Mouse (Mus musculus) lung, adult 2 months (tissue): ENCODE results near the gene Hspa2. TPM values are rescaled to one million over a fixed set of nuclear protein-coding genes. Genes with fewer than 3 reads are reported as not detected.
A peak's percentile ranks its signal among the peaks of the same experiment; 100 is the strongest.

Source experiments
- DNase-seq: peaks from one replicate; pipeline ENCODE4 v3.0.0; 2022
- H3K4me1 ChIP-seq: fragments of 200-500 bp; 2 replicates; pipeline ENCODE4 v1.6.1; 2011; ENCODE audit warnings: low read length; ENCODE audit not compliant: control insufficient read depth, insufficient read depth
- H3K4me3 ChIP-seq: fragments of 200-500 bp; replicated peaks from 2 replicates; pipeline ENCODE3; 2011; ENCODE audit warnings: low read depth, mild to moderate bottlenecking, control low read depth, low read length; ENCODE audit errors: extremely low read depth
- CTCF ChIP-seq: fragments of 200-500 bp; IDR thresholded peaks from 2 replicates; pipeline ENCODE4 v1.5.1; 2011; ENCODE audit warnings: mild to moderate bottlenecking, low read length, control low read depth; ENCODE audit not compliant: insufficient read depth
- POLR2A ChIP-seq: fragments of 200-500 bp; IDR thresholded peaks from 2 replicates; pipeline ENCODE4 v1.6.1; 2011; ENCODE audit warnings: low read depth, mild to moderate bottlenecking, control low read depth, low read length, borderline replicate concordance; ENCODE audit errors: extremely low read depth
- WGBS: fragments of 180-500 bp; shearing (Covaris S2); methylation state at CpG from one replicate; pipeline ENCODE4 v1.1.7; 2018; 5-methylcytosine and 5-hydroxymethylcytosine counted together
- polyA plus RNA-seq: library from polyadenylated mRNA; depleted of rRNA; stranded (reverse); fragments of >200 nt; gene quantifications from 2 replicates; pipeline ENCODE4 v1.2.3, GENCODE M21; 2012

Gene Hspa2
- polyA plus RNA-seq, 1 experiment, result 16.4 TPM

DNA sequence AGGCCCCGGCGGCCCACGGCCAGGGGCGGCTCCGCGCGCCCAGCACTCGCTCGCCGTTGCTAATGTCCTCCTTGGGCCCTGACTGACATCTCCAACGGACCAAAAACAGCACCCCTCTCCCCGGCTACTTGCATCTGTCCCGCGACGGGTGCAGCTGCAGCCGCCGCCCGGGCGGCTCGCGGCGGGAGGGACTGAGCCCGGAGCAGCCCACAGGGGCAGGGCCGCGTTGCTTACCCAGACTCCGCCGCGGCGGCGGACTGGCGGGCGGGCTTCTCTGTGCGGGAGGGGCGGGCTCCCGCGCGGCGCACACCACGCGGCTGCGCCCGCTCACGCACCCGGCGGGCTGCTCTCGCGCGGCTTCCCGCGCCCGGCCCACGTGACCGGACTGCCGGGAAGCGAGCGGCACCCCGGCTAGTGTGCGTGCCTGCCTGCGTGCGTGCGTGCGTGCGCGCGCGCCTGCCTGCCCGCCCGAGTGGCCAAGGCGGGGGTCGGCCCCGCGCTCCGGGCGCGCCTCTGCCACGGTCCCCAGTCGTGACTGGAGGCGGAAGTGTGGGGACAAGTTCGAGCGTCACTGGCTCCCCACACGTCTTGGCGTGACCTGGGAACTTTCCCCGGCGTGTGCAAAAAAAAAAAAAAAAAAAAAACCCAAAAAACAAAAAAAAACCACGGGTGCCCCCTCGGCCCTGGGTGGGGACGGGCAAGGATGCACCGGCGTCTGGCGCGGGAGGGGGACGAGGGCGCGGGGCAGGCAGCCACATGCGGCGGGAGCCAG lies 34.6 kb upstream of the Hspa2 start, which contains the start of gene Zbtb25:
Zbtb25 (minus strand) TSS at position 397 of the 772 bp plus-strand sequence.
- WGBS, result under 1% methylated on average over 94 of the region's 96 CpGs
- Histone ChIP-seq H3K4me1 (peaks cover 13% of the 10 kb centered on the region; the same call in 1 of the 2 replicates), H3K4me3 (peak within 1 kb of the TSS; percentile 89)
- peak; percentile 73 for DNase-seq
- TF ChIP-seq POLR2A (peak; percentile 46; the same call in 1 of the 2 replicates), CTCF (no peak)

DNA sequence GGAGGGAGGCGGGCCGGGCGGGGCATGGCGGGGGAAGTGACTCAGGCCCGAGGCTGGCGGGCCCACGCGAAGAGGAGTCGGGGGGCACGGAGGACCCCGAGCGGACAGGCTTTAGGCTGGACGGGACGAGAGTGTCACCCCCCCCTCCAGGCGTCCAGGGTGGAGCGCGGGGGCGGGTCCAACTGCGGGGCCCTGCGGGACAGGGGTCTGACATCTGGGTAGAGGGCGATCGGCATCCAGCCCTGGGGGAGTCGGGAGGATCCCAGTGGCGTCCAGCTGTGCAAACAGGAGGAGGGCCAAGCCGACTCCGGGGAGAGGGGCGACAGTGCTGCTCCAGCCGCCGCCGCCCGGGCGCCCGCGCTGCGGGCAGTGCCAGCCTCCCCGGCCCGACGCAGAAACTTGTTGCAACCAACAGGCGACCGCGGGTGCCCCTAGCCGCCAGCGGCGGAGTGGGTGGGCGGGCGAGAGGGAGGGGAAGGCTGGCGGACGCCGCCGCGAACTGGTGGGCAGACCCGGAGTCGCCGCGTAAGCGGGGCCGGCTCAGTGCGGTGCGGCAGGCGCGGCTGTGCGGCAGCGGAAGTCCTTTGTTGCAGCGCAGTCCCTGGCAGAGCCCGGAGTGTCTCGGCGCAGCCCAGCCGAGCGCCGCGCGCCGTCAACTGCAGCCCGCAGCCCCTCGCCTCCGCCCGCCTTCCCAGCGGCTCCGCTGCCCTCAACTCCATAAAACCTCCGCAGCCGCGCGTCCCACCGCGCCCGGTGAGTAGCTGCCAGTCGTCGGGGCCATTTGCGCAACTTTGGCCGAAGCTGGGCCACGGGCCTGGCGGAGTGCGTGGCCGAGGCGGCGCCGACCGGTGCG lies 33.8 kb upstream of the Hspa2 start, which contains the start of gene Zbtb1:
Zbtb1 (plus strand) TSS at position 289 of the 853 bp plus-strand sequence.
- TF ChIP-seq POLR2A (peak; percentile 66; the same call in 1 of the 2 replicates), CTCF (no peak)
- DNase-seq, result peak; percentile 82
- Histone ChIP-seq H3K4me1 (peaks cover 13% of the 10 kb centered on the region; the same call in 1 of the 2 replicates), H3K4me3 (peak within 1 kb of the TSS; percentile 89)
- under 1% methylated on average over 99 of the region's 99 CpGs for WGBS

DNA sequence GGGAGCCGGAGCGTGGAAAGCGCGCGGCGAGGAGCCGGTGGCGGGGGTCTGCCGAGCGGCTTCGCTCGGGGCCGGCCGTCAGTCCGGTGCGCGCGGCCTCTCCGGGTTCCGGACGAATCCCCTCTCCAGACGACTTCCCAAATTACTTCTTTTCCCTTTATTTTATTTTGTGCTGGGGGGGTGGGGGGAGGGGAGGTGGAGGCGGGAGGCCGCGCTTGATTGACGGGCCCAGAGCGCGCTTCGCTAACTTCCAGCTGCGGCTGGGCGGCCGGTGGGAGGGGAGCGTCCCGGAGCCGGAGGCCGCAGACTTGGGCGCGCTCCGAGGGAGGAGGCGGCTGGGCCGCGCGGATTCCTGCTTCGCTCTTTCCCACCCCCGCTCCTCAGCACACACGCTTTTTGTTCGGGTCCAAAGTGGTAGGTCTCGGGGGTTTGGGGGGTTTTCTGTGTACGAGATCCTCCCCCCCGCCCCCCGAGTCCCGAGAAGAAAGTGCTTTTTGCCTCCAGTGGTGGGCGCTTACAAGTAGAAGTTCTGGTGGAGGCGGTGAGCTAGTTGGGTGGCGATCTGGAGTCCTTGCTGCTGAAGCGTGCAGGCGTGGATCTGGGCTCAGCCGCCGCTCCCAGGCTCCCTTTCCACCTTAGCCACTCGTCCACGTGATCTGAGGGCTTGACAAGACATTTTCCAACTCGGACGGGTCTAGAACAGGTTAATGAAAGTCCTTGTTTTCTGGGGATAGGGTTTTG lies 33.0 kb upstream of the Hspa2 start:
- Histone ChIP-seq H3K4me3 (peak overlapping the region; percentile 89), H3K4me1 (peaks cover 13% of the 10 kb centered on the region; the same call in 1 of the 2 replicates)
- under 1% methylated on average over 63 of the region's 63 CpGs for WGBS
- TF ChIP-seq CTCF (no peak), POLR2A (0 out of 2 replicates have a peak, but pooled peaks have one; percentile 1)
- peak; percentile 77 for DNase-seq

DNA sequence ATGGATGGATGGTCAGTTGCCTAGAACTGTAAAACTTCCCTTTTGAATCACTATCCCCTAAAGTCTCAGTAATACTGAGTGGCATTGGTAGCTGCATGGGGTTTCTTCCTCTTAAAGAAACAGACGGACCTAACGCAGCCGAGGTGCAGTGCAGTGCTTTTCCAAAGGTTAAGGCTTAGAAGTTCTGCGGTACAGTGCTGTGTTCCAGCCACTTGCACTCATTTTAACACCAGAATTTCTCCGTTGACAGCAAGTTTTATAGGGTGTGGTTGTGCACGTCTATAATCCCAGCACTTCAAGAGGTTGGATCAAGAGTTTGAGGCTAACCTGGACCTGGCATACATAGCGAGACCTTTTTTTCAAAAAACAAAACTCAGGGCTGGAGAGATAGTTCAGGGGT lies 31.9 kb upstream of the Hspa2 start:
- H3K4me3 ChIP-seq, result no peak overlapping the region
- H3K4me1 ChIP-seq, result peaks cover 19% of the 10 kb centered on the region; the same call in 1 of the 2 replicates
- TF ChIP-seq POLR2A (no peak), CTCF (no peak)
- 39% methylated on average over 7 of the region's 7 CpGs for WGBS
- no peak for DNase-seq

DNA sequence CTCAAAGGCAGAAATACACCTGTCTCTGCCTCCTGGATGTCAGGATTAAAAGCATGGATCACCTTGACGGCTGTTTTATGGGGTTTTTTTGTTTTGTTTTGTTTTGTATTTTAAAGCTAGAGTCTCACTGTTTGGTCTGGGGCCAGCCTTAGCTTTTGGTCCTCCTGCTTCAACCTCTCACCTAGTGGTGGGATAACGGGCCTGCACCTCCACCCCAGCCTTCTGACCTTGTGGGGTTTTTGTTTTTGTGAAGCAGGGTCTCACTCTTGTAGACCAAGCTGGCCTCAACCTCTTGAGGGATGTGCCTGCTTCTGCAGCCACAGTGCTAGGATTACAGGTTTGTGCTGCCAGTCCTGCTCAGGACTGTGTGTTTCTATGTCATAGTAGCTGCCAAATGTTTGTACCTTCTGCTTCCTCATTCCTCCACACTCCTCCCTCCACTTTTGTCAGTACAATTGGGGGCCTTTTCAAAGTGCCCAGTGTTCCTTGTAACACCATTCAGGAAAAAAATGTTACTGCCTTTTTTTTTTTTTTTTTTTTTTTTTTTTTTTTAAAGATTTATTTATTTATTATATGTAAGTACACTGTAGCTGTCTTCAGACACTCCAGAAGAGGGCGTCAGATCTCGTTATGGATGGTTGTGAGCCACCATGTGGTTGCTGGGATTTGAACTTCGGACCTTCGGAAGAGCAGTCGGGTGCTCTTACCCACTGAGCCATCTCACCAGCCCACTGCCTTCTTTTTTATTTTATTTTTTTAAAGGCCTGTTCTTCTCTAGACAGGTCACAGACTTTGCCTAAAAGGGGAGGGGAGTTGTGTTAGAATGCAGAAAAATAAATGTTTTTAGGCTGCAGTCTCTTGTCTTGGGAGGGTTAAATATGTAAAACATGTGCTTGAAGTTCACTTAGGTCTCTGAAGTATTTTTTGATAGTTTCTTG lies 30.8 kb upstream of the Hspa2 start:
- WGBS, result 77% methylated on average over 6 of the region's 7 CpGs
- TF ChIP-seq CTCF (no peak), POLR2A (no peak)
- H3K4me3 ChIP-seq, result no peak overlapping the region
- peaks cover 22% of the 10 kb centered on the region; the same call in 1 of the 2 replicates for H3K4me1 ChIP-seq
- DNase-seq, result no peak

DNA sequence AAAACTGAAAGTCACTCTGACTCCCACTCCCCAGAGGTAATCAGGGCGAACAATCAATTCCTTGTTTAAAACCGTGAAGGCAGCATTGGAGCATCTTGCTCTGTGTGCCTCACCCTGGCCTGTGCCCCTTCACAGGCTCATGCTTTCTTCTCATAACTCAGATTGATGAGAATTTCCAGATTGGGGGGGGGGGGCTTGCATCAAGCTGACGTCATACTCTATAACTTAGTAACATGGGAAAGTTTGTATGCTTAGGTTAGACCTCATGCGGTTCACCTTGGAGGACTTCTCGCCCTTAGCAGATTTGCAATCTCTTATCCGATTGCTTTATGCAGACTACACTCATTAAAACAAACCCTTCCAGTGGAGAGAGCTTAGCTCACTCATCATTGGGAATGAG lies 30.0 kb upstream of the Hspa2 start:
- WGBS, result 64% methylated on average over 6 of the region's 6 CpGs
- no peak overlapping the region for H3K4me3 ChIP-seq
- no peak for TF ChIP-seq POLR2A
- TF ChIP-seq CTCF, result no peak
- DNase-seq, result no peak
- H3K4me1 ChIP-seq, result peaks cover 22% of the 10 kb centered on the region; the same call in 1 of the 2 replicates

DNA sequence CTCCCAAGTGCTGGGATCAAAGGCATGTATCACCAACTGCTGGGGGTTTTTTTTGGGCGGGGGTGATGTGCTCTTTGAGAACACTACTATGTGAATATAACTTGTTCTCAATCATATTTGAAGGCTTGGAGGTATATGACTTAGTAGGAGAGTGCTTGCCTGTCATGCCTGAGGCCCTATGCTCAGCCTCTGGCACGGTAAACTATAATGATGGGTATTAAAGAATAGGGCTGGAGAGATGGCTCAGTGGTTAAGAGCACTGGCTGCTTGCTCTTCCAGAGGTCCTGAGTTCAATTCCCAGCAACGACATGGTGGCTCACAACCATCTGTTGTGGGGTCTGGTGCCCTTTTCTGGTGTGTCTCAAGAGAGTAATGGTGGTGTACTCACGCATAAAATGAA lies 29.1 kb upstream of the Hspa2 start:
- TF ChIP-seq CTCF (no peak), POLR2A (no peak)
- WGBS, result 66% methylated on average over 4 of the region's 4 CpGs
- DNase-seq, result no peak
- Histone ChIP-seq H3K4me1 (peaks cover 22% of the 10 kb centered on the region; the same call in 1 of the 2 replicates), H3K4me3 (no peak overlapping the region)

DNA sequence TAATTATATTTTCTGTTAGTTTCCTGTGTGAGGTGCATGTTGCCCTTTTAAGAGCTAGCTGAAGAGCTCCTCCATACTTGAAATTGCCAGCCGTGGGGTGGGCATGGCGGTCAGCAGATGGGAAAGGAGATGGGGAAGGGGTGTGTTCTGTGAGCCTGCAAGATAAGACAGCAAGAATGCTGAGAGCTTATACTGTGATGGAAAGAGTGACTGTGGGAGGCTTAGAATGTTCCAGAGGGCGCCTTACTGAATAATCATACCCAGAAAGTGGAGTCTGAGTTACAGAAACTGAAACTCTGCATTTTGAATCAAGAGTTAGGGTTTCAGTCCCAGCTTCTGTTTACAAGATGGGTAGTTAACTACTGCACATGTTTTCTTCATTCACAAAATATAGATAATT lies 28.5 kb upstream of the Hspa2 start:
- DNase-seq, result no peak
- WGBS, result 70% methylated on average over 3 of the region's 3 CpGs
- TF ChIP-seq CTCF, result no peak
- no peak for TF ChIP-seq POLR2A

More for the DNA sequence above, 28.5 kb upstream of the Hspa2 start:
- Histone ChIP-seq H3K4me1 (peaks cover 25% of the 10 kb centered on the region), H3K4me3 (no peak overlapping the region)
